Mouse (Mus musculus): ENCODE results near the gene Stk11.

Stk11 gene

GRCm38 (mm10) chr10:80094684-80095083 lies 20.9 kb upstream of the Stk11 start:
- no peak for DNase-seq (ENCODE audit: low read depth, low spot score)

GRCm38 (mm10) chr10:80095547-80095946 lies 20.1 kb upstream of the Stk11 start:
- no peak for DNase-seq (ENCODE audit: low read depth, low spot score)

GRCm38 (mm10) chr10:80097275-80097674 lies 18.3 kb upstream of the Stk11 start:
- no peak for DNase-seq (ENCODE audit: low read depth, low spot score)

GRCm38 (mm10) chr10:80098630-80099029 lies 17.0 kb upstream of the Stk11 start:
- DNase-seq (ENCODE audit: low read depth, low spot score), result no peak

- no peak for DNase-seq (ENCODE audit: low read depth, low spot score)
These were observed 14.6 kb upstream of the Stk11 start for GRCm38 (mm10) chr10:80100982-80101381.

GRCm38 (mm10) chr10:80102216-80102915 lies 13.2 kb upstream of the Stk11 start:
- DNase-seq (ENCODE audit: low read depth, low spot score), result peak; percentile 94

- DNase-seq (ENCODE audit: low read depth, low spot score), result no peak
These were observed 12.6 kb upstream of the Stk11 start for GRCm38 (mm10) chr10:80103032-80103431.

- DNase-seq (ENCODE audit: low read depth, low spot score), result no peak
These were observed 11.4 kb upstream of the Stk11 start for GRCm38 (mm10) chr10:80104181-80104580.

GRCm38 (mm10) chr10:80105460-80105859 lies 10.1 kb upstream of the Stk11 start, which contains the start of gene Sbno2:
TSS of gene Sbno2 (minus strand) at chr10:80105571.
- no peak for DNase-seq (ENCODE audit: low read depth, low spot score)

GRCm38 (mm10) chr10:80105926-80106325 lies 9.7 kb upstream of the Stk11 start:
- DNase-seq (ENCODE audit: low read depth, low spot score), result no peak

- no peak for DNase-seq (ENCODE audit: low read depth, low spot score)
These were observed 7.9 kb upstream of the Stk11 start for GRCm38 (mm10) chr10:80107678-80108077.

GRCm38 (mm10) chr10:80114341-80115284 lies 990 bp upstream of the Stk11 start:
- peak; percentile 91 for DNase-seq (ENCODE audit: low read depth, low spot score)

- DNase-seq (ENCODE audit: low read depth, low spot score), result no peak
These were observed 337 bp downstream of the Stk11 start for GRCm38 (mm10) chr10:80115944-80116335.

- peak; percentile 48 for DNase-seq (ENCODE audit: low read depth, low spot score)
These were observed 942 bp downstream of the Stk11 start for GRCm38 (mm10) chr10:80116563-80116926.

GRCm38 (mm10) chr10:80116927-80117691 lies 1.5 kb downstream of the Stk11 start:
- DNase-seq (ENCODE audit: low read depth, low spot score), result peak; percentile 36

GRCm38 (mm10) chr10:80117736-80118135 lies 2.1 kb downstream of the Stk11 start:
- DNase-seq (ENCODE audit: low read depth, low spot score), result peak; percentile 34

GRCm38 (mm10) chr10:80118552-80118951 lies 2.9 kb downstream of the Stk11 start:
- DNase-seq (ENCODE audit: low read depth, low spot score), result no peak

- no peak for DNase-seq (ENCODE audit: low read depth, low spot score)
These were observed 4.5 kb downstream of the Stk11 start for GRCm38 (mm10) chr10:80120146-80120545.

GRCm38 (mm10) chr10:80121639-80122038 lies 6.0 kb downstream of the Stk11 start:
- DNase-seq (ENCODE audit: low read depth, low spot score), result no peak

- no peak for DNase-seq (ENCODE audit: low read depth, low spot score)
These were observed 8.4 kb downstream of the Stk11 start for GRCm38 (mm10) chr10:80123932-80124562.

- no peak for DNase-seq (ENCODE audit: low read depth, low spot score)
These were observed 12.3 kb downstream of the Stk11 start for GRCm38 (mm10) chr10:80127920-80128319.
